Mouse (Mus musculus) heart, postnatal 0 days (tissue): ENCODE measurements around the gene Tbx2.

Source experiments
- CTCF ChIP-seq: IDR thresholded peaks from 2 replicates; pipeline ENCODE4 v1.5.1; 2016; ENCODE audit warnings: antibody characterized with exemption, control low read depth, low read depth
- EP300 ChIP-seq: IDR thresholded peaks from 2 replicates; pipeline ENCODE4 v1.6.1; 2016; ENCODE audit warnings: antibody characterized with exemption, low read depth

DNA sequence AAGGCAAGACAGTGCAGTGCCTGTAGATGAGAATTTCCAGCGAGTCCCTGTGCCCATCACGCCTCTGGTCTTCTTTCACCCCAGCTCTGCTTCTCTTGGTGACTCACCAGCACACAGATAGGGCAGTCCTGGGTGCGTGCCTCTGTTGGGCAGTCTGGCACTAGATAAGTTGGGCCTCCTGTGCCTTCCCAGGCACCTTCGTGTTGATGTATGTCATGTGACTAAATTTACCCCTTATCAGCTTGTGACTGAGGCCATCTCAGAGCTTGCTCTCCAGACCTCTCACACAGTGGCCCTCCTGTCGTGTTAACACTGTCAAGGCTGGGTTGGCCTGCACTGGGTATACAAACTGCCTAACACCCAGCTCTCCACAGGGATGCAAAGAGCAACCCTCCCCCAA lies 28.3 kb upstream of the Tbx2 start:
- TF ChIP-seq CTCF (no peak), EP300 (no peak)
